Mouse (Mus musculus): ENCODE results near the gene Gorasp2. TPM values are rescaled to one million over a fixed set of nuclear protein-coding genes. Genes with fewer than 3 reads are reported as not detected.

Gene Gorasp2
- polyA plus RNA-seq, 1 experiment from 2014 or later: 168 TPM

DNA sequence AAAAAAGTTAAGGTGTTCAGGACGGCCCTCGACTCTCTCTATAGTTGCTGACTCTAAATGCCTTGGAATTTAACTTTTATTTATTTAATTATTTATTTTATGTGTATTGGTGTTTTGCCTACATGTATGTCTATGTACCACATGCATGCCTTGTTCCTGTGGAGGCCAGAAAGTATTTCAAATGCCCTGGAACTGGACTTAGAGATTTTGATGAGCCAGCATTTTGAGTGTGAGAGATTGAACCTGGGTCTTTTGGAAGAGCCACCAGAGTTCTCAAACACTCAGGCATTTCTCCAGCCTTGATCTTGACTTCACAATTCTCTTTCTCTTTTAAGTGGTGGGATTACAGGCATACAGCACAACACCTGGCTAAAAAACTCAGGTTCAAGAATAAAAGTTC lies 90.3 kb downstream of the Gorasp2 start:
- H3K4me1 ChIP-seq: no peaks in the 10 kb centered on the region
- WGBS: 94% methylated on average over 2 of the region's 2 CpGs
- no peak for ATAC-seq (ENCODE audit: insufficient number of reproducible peaks, insufficient read depth, low FRiP score, low TSS enrichment, low read depth)
- H3K27me3 ChIP-seq: no peaks in the 10 kb centered on the region
- H3K4me3 ChIP-seq: no peak overlapping the region
- no peak overlapping the region for H3K9ac ChIP-seq
- no peaks in the 10 kb centered on the region for H3K9me3 ChIP-seq
- H3K36me3 ChIP-seq: peaks cover 31% of the 10 kb centered on the region
- H3K4me2 ChIP-seq: no peak overlapping the region
- H3K27ac ChIP-seq: no peak overlapping the region

DNA sequence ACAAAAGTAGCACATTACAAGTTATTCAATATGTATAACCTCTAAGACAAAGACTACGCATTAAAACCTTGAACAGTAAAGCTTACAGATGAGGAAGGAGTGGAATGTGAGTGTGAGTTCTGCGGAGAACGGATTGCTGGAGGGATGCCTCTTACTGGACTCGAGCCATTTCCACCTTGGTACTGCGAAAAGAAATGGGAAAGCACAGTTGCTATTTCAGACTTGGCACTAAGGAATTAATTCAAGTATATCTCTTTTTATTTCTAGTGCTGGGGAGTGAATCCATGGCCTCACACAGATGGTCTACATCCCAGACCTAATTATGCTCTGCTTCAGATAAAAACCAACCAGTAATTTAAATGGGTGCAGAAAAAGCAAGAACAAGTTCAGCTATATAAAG lies 90.8 kb downstream of the Gorasp2 start:
- WGBS: 96% methylated on average over 5 of the region's 5 CpGs
- Histone ChIP-seq H3K4me1 (no peaks in the 10 kb centered on the region), H3K9me3 (no peaks in the 10 kb centered on the region), H3K27me3 (no peaks in the 10 kb centered on the region), H3K4me2 (no peak overlapping the region), H3K36me3 (peaks cover 30% of the 10 kb centered on the region), H3K9ac (no peak overlapping the region), H3K4me3 (no peak overlapping the region), H3K27ac (no peak overlapping the region)
- ATAC-seq (ENCODE audit: insufficient number of reproducible peaks, insufficient read depth, low FRiP score, low TSS enrichment, low read depth): no peak

Other genes with a start within 250 kb of the Gorasp2 start
- 7.2 and 7.7 TPM in 2 replicates for gene Sp5, start 186.7 kb upstream of the Gorasp2 start, polyA plus RNA-seq (2015; fragmentation: Nextera tagmentation; extraction: Ambion mirVana)
- gene Erich2, start 152.8 kb upstream of the Gorasp2 start, polyA plus RNA-seq (2015; fragmentation: Nextera tagmentation; extraction: Ambion mirVana): 3.1 and 5.2 TPM in 2 replicates
- gene Gad1, start 108.5 kb upstream of the Gorasp2 start, polyA plus RNA-seq (2015; fragmentation: Nextera tagmentation; extraction: Ambion mirVana): 1.3 and 1.5 TPM in 2 replicates
- 4.5 and 5.5 TPM in 2 replicates for gene Gm26558, start 532 bp downstream of the Gorasp2 start, polyA plus RNA-seq (2015; fragmentation: Nextera tagmentation; extraction: Ambion mirVana)
- 33.5 and 33.6 TPM in 2 replicates for gene Tlk1, start 164.2 kb downstream of the Gorasp2 start, polyA plus RNA-seq (2015; fragmentation: Nextera tagmentation; extraction: Ambion mirVana)